19 mouse cellular contexts compared by ENCODE assay signal in the genomic region with DNA sequence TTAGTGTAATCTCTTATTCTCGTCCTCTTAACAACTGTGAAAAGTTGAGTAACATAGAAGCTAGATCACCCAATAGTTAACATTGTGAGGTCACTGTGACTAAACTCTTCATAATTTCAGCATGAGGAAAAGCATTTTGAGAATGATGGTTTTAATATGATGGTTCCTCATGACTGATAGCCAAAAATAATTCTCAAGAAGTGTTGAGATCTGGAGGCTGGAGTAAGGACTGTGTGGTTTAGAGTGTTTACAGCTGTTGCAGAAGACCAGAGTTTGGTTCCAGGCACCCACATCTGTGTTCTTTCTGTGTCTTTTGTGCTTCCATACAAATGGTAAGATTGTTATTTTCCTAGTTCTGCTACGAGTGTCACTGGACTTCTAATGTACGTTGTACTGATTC.
"Had no signal": no experiment of that assay in that cellular context is flagged by ENCODE, and none has a peak within 500 bp of the region (broad histone marks: within the 10 kb centered on the region; RNA-seq: fewer than 3 reads in every experiment).

No protein-coding gene starts in this region.

- H3K27me3 ChIP-seq: liver, embryonic 12.5 days; midbrain, embryonic 12.5 days; neural tube, embryonic 13.5 days; neural tube, embryonic 15.5 days had no signal

- H3K4me3 ChIP-seq: liver, embryonic 12.5 days; midbrain, embryonic 10.5 days; midbrain, embryonic 12.5 days; myocyte; neural tube, embryonic 13.5 days; neural tube, embryonic 15.5 days had no signal

- H3K27ac ChIP-seq: liver, embryonic 12.5 days; liver, embryonic 14.5 days; midbrain, embryonic 10.5 days; midbrain, embryonic 12.5 days; neural tube, embryonic 13.5 days; neural tube, embryonic 15.5 days had no signal

- DNase-seq: lung, adult 18-20 months; lung, postnatal 4 days; midbrain, embryonic 14.5 days; retina, postnatal 1 day; right cerebral cortex, adult 18-20 months; right cerebral cortex, postnatal 25 days; right cerebral cortex, postnatal 4 days; spleen, adult 18-20 months; thymus, adult 18-20 months; thymus, postnatal 14 days; thymus, postnatal 36 days had no signal

- H3K9me3 ChIP-seq: liver, embryonic 12.5 days; midbrain, embryonic 10.5 days; midbrain, embryonic 12.5 days; neural tube, embryonic 13.5 days; neural tube, embryonic 15.5 days had no signal

- H3K4me2 ChIP-seq: liver, embryonic 12.5 days; midbrain, embryonic 12.5 days; neural tube, embryonic 13.5 days; neural tube, embryonic 15.5 days had no signal

- H3K4me1 ChIP-seq: liver, embryonic 12.5 days; midbrain, embryonic 10.5 days; midbrain, embryonic 12.5 days; neural tube, embryonic 13.5 days; neural tube, embryonic 15.5 days had no signal

- H3K9ac ChIP-seq: liver, embryonic 12.5 days; liver, embryonic 14.5 days; midbrain, embryonic 12.5 days; neural tube, embryonic 13.5 days; neural tube, embryonic 15.5 days had no signal

- ATAC-seq: liver, embryonic 12.5 days; midbrain, embryonic 16.5 days had no signal

- H3K36me3 ChIP-seq: liver, embryonic 12.5 days; midbrain, embryonic 10.5 days; midbrain, embryonic 12.5 days; neural tube, embryonic 13.5 days; neural tube, embryonic 15.5 days had no signal
